Mouse (Mus musculus) heart, postnatal 0 days (tissue): ENCODE measurements around the gene Ntn4. TPM values are rescaled to one million over a fixed set of nuclear protein-coding genes. Genes with fewer than 3 reads are reported as not detected.

Experiments
- ATAC-seq: fragments of 200-750 bp; cut with Nextera tagmentation; 2 replicates; pipeline ENCODE4 v1.8.0; 2017; ENCODE audit warnings: low read depth, moderate number of reproducible peaks, moderate library complexity; ENCODE audit not compliant: insufficient read depth
- DNase-seq: peaks from one replicate; pipeline ENCODE4 v3.0.0-alpha.2; 2016; ENCODE audit warnings: low spot score
- H3K27ac ChIP-seq: fragments of 300-500 bp; sonication (generic); 2 replicates; pipeline ENCODE4 v1.5.1; 2014; ENCODE audit warnings: low read depth, mild to moderate bottlenecking
- H3K27me3 ChIP-seq: fragments of 300-500 bp; sonication (generic); 2 replicates; pipeline ENCODE4 v1.6.1; 2014; ENCODE audit warnings: low read length, mixed read lengths; ENCODE audit not compliant: control insufficient read depth, insufficient read depth
- H3K36me3 ChIP-seq: fragments of 300-500 bp; sonication (generic); replicated peaks from 2 replicates; pipeline ENCODE4 v1.6.1; 2014; ENCODE audit warnings: low read length, mixed read lengths; ENCODE audit not compliant: control insufficient read depth, insufficient read depth
- H3K4me1 ChIP-seq: fragments of 300-500 bp; sonication (generic); 2 replicates; pipeline ENCODE4 v1.6.1; 2014; ENCODE audit warnings: antibody characterized with exemption; ENCODE audit not compliant: control insufficient read depth, insufficient read depth
- H3K4me2 ChIP-seq: fragments of 300-500 bp; sonication (generic); 2 replicates; pipeline ENCODE4 v1.6.1; 2014; ENCODE audit warnings: low read depth, mild to moderate bottlenecking, low read length, moderate library complexity
- H3K4me3 ChIP-seq: fragments of 300-500 bp; sonication (generic); 2 replicates; pipeline ENCODE4 v1.5.1; 2014; ENCODE audit warnings: low read depth, low read length
- H3K9ac ChIP-seq: fragments of 300-500 bp; sonication (generic); replicated peaks from 2 replicates; pipeline ENCODE4 v1.6.1; 2014; ENCODE audit warnings: low read depth, low read length, mixed read lengths
- H3K9me3 ChIP-seq: fragments of 300-500 bp; sonication (generic); replicated peaks from 2 replicates; pipeline ENCODE4 v1.6.1; 2016; ENCODE audit warnings: low read length; ENCODE audit not compliant: control insufficient read depth
- CTCF ChIP-seq: IDR thresholded peaks from 2 replicates; pipeline ENCODE4 v1.5.1; 2016; ENCODE audit warnings: antibody characterized with exemption, control low read depth, low read depth
- EP300 ChIP-seq: IDR thresholded peaks from 2 replicates; pipeline ENCODE4 v1.6.1; 2016; ENCODE audit warnings: antibody characterized with exemption, low read depth
- WGBS: fragments of 180-500 bp; shearing (Covaris S2); extraction: QIAGEN DNeasy Blood & Tissue Kit; methylation state at CpG from one replicate; pipeline ENCODE4 v1.1.7; 2014; 5-methylcytosine and 5-hydroxymethylcytosine counted together
- polyA plus RNA-seq: library from polyadenylated mRNA; unstranded; fragments of >200 nt; fragmentation: Nextera tagmentation; extraction: Ambion mirVana; gene quantifications from 2 replicates; pipeline ENCODE4 v1.2.1, GENCODE M21; 2015
- total RNA-seq: library from RNA; depleted of rRNA; stranded (reverse); fragments of >200 nt; gene quantifications from 2 replicates; pipeline ENCODE4 v1.2.3, GENCODE M21; 2014; ENCODE audit warnings: low replicate concordance

Ntn4 gene
- total and polyA plus RNA-seq, 2 experiments from 2014 or later, result 2.5 to 37.2 TPM

DNA sequence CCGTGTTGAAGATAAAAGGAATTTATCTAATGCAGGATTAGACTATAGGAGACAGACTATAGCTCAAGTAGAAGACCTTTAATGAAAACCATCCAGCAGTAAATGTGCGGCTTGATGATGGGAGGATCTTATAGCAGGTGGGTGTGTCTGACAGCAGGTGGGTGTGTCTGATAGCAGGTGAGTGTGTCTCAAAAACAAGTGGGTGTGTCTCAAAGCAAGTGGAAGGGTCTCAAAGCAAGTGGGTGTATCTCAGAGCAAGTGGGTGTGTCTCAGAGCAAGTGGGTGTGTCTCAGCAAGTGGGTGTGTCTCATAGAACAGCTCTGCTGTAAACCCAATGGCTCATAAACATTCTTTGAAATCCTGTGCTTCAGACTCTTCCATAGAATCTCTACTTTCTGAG lies 25.7 kb downstream of the Ntn4 start:
- Histone ChIP-seq H3K4me3 (no peak overlapping the region), H3K27ac (no peak overlapping the region), H3K9me3 (no peaks in the 10 kb centered on the region), H3K36me3 (no peaks in the 10 kb centered on the region), H3K4me2 (no peak overlapping the region), H3K4me1 (peaks cover 32% of the 10 kb centered on the region), H3K27me3 (no peaks in the 10 kb centered on the region), H3K9ac (no peak overlapping the region)
- DNase-seq (no peak), ATAC-seq (no peak)
- 83% methylated on average over 2 of the region's 2 CpGs for WGBS
- TF ChIP-seq EP300 (no peak), CTCF (no peak)

DNA sequence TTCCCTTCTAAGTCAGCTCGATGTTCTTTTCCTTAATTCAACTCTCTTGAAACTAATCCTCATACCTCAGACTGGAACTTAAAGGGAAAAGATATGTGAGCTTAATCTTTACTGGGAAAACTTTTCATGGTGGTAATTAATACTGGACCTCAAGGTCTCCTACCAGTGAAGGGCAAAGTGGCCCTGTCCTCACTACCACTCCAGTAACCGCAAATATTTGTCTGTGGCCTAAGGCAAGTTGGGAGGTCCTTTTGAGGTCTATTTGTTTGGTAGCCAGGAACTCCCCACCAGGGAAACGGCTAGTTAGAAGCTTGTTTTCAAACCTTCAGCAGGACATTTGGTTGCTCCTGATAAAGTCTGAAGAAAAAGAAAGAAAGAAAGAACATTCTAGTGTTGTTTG lies 26.5 kb downstream of the Ntn4 start:
- H3K4me3 ChIP-seq, result no peak overlapping the region
- no peaks in the 10 kb centered on the region for H3K27me3 ChIP-seq
- no peak overlapping the region for H3K4me2 ChIP-seq
- H3K9me3 ChIP-seq, result no peaks in the 10 kb centered on the region
- 0 out of 2 replicates have a peak overlapping the region, but pooled peaks have one; percentile 21 for H3K27ac ChIP-seq
- no peak for DNase-seq
- no peak for ATAC-seq
- peaks cover 25% of the 10 kb centered on the region for H3K4me1 ChIP-seq
- 43% methylated on average over 3 of the region's 3 CpGs for WGBS
- TF ChIP-seq EP300, result no peak
- TF ChIP-seq CTCF, result no peak
- H3K36me3 ChIP-seq, result no peaks in the 10 kb centered on the region
- H3K9ac ChIP-seq, result no peak overlapping the region

DNA sequence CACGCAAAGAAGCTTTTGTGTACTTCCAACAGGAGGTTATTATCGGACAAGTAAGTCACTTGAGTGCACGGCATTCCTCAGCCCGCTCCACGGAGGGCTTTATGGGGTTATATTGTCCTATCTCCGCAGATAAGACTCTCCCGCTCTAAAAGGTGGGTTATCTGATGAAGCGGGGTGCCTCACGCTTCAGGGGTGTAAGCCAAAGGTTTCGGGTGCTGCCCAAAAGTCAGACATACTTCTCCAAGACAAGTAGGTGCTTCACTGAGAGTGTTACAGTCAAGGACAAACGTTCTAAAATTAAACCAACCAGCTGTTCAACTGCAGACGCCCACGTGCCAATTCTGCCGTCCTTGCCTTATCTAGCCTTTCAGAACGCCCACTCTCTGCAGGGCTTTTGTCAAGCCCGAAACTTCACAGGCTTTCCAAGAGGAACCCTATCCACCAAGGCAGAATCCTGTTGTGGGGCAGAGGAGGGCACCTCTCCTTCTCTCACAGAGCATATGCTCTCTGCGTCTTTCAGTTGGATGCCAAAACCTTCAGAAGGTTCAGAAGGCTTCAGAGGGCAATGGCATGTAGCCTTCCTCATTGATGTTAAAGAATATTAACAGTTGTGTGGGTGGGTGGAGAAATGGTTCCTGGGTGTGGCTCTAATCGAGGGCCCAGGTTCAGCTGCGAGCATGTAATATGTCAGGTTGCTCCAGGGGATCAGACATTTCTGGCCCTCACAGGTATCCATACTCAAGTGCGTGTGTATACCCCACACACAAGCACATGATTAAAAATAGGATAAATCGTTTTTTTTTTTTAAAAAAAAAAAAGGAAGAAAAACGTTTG lies 32.4 kb downstream of the Ntn4 start:
- Histone ChIP-seq H3K27ac (peak overlapping the region; percentile 92), H3K9ac (peak overlapping the region; percentile 11; the same call in 1 of the 2 replicates), H3K27me3 (no peaks in the 10 kb centered on the region), H3K4me2 (peak overlapping the region; percentile 52), H3K4me1 (peaks cover 13% of the 10 kb centered on the region), H3K4me3 (peak overlapping the region; percentile 19), H3K36me3 (no peaks in the 10 kb centered on the region), H3K9me3 (no peaks in the 10 kb centered on the region)
- ATAC-seq, result peak; percentile 89
- TF ChIP-seq CTCF, result no peak
- peak; percentile 69; the same call in 1 of the 2 replicates for TF ChIP-seq EP300
- WGBS, result 25% methylated on average over 22 of the region's 22 CpGs
- peak; percentile 88 for DNase-seq

DNA sequence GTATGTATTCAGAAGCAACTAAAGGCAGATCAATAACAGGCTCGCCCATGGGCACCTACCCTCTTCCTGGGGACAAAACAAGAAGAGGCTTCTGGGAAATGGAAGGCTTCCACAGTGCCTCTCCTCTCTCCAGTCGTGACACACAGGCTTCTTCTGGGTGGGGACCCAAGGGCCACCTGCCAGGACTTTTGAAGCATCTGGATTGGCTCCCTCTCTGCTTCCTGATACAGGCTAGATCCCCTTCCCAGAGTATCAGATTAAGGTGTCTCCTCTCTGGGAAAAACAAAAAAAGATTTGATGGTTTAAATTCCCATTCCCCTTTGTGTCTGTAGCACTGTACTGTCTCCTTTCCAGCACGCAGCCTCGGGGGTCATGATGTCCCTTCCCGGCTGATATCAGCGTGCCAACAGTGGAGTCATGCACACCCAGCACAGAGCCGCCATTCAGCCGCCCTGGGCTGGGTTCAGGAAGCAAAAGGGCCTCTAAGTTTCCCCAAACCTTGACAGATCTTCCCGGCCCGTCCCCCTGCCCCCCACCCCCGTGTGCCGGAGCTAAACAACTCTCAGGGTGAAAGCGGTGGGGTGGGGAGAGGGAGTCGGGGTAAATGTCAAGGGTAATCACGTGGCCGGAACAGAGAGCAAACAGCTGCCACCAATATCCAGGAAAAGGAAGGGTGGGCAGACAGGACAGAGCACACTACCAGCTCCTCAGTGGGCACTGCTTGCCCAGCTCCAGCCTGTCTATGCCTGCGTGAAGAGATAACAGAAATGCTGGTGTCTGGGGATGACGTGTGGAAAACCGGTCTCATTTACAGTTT lies 38.9 kb downstream of the Ntn4 start:
- no peaks in the 10 kb centered on the region for H3K9me3 ChIP-seq
- peak; percentile 86 for ATAC-seq
- H3K36me3 ChIP-seq, result peaks cover 7% of the 10 kb centered on the region; the same call in 1 of the 2 replicates
- H3K4me1 ChIP-seq, result peaks cover 36% of the 10 kb centered on the region
- H3K4me3 ChIP-seq, result peak overlapping the region; percentile 13; the same call in 1 of the 2 replicates
- H3K4me2 ChIP-seq, result peak overlapping the region; percentile 49
- peak overlapping the region; percentile 82 for H3K27ac ChIP-seq
- TF ChIP-seq CTCF (no peak), EP300 (no peak)
- H3K27me3 ChIP-seq, result no peaks in the 10 kb centered on the region
- peak overlapping the region; percentile 35 for H3K9ac ChIP-seq
- 15% methylated on average over 19 of the region's 19 CpGs for WGBS
- peak; percentile 64 for DNase-seq

DNA sequence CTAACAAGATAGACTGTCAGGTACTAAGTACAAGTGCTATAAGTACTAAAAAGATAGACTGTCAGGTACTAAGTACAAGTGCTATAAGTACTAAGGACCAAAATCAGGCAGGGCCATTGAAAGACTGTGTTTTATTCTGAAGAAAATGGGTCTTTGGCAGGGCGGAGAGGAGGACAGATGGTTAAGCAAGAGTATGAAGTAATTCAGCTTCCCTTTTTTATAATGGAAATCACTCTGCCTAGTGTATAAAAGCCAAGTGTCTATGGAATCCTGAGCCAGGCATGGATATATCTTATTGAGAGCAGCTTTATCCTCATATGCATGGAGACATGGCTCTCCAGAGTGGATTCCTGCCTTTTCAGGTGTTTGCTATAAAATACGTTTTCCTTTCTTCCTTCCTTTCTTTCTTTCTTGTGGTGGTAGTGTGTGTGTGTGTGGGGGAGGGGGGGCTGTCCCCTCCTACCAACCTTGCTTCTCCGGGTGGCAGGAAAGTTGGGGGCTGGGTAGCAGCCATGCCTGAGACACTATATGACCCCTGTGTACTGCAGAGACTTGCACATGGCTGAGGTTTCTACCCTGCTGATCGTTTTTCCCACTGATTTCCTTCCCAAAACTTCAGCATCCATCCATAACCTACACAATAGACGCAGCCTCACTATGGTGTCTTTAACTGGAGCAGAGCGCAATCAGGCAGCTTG lies 40.3 kb downstream of the Ntn4 start:
- 74% methylated on average over 6 of the region's 6 CpGs for WGBS
- no peak for ATAC-seq
- Histone ChIP-seq H3K4me1 (peaks cover 36% of the 10 kb centered on the region), H3K27ac (no peak overlapping the region), H3K9me3 (no peaks in the 10 kb centered on the region), H3K27me3 (no peaks in the 10 kb centered on the region), H3K4me3 (no peak overlapping the region), H3K36me3 (peaks cover 7% of the 10 kb centered on the region; the same call in 1 of the 2 replicates), H3K4me2 (no peak overlapping the region), H3K9ac (no peak overlapping the region)
- TF ChIP-seq EP300 (no peak), CTCF (no peak)
- no peak for DNase-seq
